Mouse (Mus musculus) embryo, embryonic 11.5 days (tissue): ENCODE data around the gene Nebl.

Experiments
- DNase-seq: peaks from one replicate; pipeline ENCODE4 v3.0.0-alpha.2; 2012; ENCODE audit warnings: low read depth, low spot score

Gene Nebl

DNA sequence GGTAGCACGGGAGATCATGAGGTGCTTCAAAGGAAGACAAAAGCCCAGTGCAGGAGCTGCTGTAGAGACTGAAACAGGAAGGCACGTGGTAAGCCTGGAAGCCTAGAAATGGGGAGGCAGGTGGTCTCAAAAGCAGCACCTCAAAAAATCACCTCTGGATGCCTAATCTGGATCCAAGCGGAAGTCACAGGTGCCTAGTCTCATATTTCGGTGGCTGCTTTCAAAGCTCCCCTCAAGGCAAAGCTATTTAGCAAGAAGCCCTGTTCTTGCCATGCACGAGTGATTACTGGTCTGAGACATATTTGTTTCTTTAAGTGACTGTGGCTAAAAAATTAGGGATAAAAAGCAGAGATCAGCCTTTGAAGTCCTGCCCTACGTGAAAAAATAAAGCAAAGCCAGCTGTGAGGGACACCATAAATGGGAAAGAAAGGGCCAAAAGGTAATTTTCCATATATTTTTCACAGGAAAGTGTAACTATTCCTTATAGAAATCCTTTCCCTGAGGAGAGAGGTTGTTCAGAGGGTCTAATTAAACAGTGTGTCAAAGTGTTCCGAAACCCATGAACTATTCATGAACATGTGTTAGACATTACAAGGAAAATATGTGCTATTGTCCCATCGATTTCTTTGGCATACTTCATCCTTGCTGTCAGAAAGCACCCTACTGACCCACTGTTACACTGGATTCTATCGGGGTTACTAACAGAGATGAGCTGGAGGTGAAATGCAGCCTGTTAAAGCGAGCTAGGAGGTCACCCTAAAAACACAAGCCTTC lies 206.9 kb downstream of the Nebl start:
- no peak for DNase-seq

DNA sequence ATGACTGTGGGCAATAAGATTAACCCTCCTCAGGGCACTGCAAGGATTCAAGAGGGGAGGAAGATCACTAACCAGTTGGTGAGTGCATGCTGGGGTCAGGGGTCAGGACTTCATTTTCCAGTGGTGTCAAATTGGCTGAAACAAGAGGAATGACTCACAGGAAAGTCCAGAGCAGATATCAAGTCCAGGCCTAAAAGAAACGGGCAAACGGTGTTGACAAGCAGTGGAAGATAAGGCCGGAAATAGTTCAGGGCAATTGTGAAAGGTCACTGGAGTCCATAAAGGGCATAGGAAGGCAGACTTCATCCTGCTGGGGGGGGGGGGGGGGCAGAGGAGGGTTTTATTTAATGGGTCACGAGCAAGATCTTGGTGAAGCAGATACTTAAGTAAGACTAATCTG lies 207.5 kb downstream of the Nebl start:
- no peak for DNase-seq

DNA sequence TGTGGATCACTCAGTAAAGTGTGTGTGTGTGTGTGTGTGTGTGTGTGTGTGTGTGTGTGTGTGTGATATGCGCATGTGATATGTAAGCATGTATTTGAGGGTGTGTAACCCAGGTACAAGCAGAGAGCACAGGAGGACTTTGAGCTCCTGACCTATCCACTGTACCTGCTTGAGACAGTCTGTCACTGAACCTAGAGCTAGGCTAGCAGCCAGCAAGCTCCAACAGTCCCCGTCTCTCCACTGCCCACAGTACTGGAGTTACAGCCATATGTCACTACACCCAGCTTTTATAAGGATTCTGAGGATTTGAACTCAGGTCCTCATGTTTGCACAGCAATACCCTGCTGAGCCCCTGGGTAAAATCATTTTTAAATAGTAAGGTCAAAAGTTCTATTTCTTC lies 215.6 kb downstream of the Nebl start:
- DNase-seq, result no peak

DNA sequence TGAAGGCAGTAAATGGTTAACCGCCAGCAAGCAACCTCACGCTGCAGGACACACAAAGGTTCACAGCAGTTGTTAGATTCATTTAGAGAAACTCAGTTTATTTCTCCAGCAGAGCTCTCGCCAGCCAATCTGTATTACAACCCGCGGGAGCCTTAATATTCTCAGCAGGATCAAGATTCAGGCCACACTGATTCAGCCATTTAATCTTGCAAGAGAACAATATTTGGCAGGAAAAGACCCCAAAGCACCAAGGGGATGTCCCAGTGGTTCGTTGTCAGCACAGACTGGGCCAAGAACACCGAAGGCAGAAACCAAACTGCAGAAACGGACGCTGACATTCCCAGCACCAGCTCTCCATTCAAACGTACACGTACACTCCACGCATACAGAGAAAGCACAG lies 216.5 kb downstream of the Nebl start:
- no peak for DNase-seq

DNA sequence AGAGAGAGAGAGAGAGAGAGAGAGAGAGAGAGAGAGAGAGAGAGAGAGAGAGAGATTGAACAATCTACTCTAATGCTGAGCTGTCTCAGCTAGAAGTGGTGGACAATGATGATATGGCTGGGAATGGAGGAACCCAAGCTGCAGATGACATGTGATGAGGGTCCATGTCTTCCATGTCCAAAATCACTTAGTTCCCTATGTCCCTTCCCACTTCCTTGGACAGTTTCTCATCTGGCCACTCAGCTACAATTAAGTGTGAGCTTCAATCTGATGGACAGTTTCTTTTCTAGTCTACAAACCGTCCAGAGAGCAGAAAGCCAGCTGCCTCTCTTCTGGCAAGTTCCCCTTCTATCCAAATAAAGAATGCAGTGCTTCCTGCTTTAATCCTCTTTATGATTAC lies 221.3 kb downstream of the Nebl start:
- no peak for DNase-seq

DNA sequence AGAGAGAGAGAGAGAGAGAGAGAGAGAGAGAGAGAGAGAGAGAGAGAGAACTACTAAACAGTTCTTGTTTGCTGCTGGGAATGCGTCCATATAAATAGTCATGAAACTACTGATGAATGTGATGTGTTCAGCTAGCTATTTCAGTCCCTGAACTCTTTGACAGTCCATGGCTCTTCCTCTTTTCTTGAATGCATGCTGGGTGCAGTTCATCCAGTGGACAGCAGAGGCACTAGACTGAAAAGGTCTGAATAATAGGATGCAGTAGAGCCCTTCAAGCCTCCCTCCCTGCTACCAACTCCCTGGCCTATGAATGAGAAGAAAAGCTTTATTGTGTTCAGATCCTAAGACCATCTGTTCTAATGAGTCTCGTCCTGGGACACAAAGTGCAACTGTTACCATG lies 223.9 kb downstream of the Nebl start:
- no peak for DNase-seq

DNA sequence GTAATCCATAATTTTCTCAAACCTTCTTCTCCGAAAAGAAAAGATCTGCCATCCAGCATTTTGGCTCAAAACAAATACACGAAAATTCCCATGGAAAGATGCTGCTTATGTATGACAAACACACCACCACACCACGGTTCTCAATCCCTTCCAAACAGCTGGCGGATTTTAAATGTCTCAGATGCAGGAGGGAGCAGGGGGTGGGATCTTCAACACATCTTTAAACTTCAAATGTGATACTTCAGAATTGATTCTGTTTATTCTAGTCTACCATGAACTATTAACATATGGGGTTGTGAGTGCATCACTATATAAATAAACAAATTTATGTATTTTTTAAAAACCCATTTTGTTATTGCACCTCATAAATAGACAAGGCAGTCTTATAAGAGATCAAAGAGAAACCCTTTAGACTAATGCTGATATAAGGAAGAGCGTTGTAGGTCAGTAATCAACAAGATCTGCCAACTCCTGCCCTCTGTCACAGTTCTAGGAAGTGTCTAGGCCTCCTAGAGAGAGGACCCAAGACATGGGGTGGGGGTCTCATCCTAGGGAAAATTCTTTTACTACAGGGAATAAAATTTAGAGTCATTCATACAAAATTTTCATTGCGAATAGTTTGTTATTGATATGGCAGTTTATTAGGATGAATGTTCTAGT lies 227.0 kb downstream of the Nebl start:
- no peak for DNase-seq

DNA sequence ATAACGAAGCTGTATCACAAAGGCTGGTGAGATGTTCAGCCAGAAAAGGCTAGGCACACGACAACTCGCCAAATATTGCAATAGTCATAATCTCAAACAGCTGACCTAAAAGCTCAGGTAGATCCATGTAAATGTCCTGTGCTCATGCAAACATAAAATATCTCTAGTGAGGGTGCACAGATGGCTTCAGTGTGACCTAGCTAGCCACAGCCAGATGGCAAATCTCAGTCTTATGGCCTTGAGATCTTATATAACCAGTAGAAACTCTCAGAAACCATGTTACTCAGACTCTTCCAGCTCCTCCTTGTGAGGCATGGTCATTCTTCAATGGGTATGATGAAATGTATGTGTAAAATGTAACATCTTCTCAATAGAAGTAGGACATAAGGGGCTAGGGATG lies 230.2 kb downstream of the Nebl start:
- DNase-seq, result no peak

DNA sequence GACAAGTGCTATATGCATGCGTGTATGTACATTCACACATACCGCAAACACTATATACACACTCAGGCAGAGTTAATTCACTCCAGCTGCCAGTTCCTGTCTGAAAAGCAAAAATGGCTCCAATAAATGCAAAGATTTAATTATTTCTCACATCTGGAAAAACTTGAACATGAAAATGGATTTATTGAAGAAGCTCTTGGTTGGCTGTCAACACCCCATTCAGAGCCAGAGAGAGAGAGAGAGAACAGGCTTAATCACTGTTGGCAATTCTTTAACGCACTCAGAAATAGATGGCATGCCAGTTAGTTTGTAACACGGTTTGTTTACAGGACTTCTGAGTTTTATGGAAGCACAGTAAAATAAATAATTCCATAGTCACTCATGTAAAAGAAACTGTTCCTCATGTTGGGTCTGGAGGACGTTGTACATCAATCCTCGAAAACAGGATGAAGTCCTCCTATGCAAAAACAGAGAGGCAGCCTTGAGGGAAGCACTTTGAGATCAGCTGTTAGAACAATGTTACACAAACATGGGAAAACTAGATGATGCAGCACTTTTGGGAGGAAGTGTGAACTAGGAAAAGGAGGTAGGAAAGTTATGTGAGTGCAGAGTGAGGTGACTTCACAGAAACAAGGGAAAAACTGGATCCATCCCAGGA lies 265.6 kb downstream of the Nebl start:
- no peak for DNase-seq

DNA sequence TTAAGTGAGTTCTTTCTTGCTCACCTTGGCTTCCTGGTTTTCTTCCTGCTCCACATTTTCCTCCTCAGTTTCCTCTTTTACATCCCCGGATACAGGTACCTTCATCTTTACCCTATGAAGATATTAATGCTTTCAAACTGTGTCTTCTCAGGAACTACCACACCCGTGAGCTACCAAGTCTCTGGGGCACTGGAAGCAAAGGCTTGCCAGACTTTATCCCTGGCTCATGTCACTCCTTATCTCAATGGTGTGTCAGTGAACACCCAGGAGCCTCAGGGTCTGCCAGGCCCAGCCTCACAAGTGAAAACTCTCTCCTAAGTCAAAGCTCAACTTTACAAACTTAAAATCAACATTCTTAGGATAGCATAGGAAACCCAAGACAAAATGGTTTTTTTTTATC lies 270.8 kb downstream of the Nebl start:
- DNase-seq, result no peak

DNA sequence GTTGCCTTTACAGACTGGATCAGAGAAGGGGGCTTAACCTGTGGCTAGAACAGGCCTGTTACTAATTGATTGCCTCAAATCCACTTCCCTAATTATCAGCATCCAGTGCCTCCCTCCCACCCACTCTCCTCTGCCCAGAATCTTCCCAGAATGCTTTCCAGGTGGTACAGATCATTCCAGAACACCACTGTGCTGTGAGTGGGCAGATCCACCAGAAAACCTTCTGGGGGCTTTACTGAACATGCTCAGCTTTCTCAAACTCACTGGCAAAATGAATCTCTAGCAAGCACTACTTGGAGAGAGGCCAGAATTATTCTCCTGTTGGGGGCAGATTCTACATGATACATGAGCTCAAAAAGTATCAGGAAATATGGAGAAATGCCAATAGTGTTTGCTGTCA lies 277.6 kb downstream of the Nebl start:
- DNase-seq, result no peak

DNA sequence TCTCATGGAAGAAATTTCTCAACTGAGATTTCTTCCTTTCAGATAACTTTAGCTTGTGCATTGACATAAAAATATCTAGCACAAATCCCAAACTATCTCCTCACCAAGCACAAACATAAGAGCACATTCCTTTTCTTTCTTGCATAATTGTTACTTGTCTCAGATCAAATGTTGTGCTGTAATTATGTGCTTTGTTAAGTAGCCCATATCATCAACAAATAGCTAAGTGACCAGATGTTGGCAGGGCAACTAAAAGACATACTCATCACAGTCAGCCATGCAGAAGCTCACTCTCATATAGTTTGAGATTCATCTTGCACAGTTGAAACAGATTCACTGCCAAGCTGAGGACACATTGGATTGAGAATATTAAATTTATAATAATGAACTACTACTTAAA lies 282.9 kb downstream of the Nebl start:
- DNase-seq, result no peak

DNA sequence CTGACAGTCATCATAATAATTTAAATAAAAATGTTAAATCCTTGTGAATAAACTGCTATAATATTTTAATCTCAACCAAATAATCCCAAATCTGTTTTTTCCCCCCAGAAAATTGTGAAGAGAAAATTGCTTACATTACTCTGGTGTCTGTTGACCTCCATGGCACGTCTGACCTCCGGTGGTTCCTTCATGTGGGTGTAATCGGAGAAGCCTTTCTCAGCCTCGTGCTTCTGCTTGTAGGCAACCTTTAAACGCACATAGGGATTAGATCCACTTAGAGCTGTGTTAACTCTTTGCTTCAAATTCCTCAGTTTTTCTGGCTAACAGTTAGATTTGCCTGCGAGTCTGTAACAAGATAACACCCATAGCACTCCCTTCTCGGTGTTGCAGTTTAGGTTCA lies 287.7 kb downstream of the Nebl start:
- peak; percentile 7 for DNase-seq

DNA sequence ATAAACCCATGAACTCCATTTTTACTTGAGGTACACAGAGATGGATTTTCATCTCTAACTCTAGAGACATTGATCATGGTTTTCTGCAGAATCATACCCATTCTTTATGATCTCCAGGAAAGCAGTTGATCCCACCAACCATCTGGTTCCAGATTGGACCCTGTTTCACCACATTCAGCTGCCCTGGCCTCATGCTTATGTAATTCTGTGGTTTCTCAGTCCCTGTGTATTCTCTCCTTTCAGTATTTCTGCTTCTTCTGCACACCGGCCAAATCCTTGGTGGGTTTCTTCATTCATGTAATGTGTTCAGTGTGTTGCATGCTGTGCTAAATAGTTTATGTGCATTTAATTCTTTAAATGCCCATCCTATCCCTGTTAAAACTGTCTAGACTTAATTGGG lies 292.9 kb downstream of the Nebl start:
- no peak for DNase-seq

DNA sequence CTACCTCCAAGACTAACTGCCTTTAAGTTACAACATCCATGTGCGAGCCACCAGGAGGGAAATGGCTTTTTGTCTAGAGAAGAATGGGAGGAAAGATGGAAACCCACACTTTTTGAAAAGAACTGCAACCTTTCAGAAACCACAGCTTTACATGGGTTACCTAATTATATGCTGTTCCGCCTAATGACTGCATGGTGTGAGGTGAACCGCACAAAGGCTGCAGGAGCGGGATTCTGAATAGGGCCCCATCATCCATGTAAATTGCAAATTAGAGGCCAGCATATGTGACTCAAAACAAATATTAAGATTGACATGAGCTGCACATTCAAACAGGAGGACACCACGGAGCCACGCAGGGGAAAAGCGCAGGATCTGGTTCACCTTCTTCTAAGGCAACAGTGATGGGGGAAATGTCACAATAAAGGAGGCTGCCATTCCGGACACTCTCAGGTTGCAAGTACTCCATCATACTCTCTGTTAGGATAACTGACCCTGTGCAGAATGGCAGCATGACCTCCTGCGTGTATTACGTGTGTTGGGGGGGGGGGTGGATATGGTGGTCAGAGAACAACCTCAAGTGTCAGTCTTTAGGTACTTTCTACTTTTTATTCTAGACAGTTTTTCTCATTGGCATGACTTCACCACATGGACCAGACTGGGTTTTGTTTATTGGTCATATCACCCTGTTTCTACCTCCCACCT lies 294.4 kb downstream of the Nebl start:
- DNase-seq, result no peak

DNA sequence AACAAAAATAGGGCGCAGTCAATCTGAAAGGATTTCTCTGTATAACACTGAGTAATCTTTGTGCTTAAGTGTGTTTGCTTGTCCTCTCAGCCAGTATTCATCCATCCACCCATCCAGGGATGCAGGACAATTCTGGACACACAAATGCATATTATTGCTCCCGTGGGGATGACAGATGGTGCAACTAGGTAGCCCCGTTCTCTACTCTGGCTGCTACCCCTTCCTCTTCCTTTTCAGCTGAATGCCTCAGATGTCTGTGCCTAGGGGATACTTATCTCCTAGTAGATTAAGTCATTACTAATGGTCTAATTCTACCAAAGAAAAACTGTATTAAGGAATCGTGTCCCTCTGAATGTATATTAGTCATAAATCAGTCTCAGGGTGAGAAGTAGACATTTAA lies 296.0 kb downstream of the Nebl start:
- no peak for DNase-seq

DNA sequence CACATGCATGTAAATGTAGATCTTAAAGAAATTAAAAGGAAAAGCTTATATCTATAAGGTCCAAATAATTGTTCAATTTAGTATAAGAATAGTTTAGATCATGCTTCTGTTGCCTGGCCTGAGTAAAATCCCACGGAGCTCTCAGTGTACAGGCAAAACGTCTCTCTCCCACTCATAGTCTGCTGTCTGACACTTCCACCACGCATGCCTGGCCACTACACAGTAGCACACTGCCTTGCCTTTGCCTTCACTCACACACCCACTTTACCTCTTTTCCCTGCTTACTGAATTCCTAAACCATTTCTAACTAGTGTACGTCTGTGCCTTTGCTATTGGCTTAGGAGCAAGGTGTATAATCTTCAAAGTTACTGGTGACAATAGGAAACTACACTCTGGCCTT lies 302.2 kb downstream of the Nebl start:
- no peak for DNase-seq

DNA sequence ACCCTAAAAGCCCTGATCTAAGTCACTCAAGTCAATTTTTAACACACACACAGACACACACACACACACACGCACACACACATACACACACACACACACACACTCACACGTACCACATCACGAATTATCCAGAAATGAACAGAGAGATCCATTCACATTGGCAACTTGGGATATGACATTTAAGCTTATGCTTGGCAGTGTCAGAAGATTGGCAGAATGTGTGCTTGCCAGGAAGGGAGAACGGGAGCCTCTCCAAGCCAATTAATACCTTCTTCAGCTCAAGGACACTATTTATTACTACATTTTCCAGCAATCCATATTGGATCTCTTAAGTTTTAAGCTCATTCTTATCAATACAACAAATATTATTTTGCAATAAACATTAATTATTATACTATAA lies 303.1 kb downstream of the Nebl start:
- no peak for DNase-seq

DNA sequence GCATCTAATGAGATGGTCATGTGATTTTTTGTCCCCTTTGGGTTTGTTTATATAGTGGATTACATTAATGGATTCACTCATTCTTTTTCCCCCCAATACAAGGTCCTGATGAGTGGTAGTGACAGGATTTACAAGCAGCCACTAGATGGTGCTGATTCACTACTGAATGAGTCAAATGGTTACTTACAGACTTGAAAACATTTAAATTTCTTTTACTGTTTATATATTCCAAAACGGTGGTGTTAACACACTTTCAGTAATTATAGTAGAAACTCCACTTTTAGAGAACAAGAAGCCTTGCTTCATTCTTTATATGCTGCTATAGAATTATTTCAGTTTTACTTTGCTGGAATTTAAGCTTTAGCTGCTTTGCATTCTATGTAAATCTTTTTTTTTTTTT lies 308.3 kb downstream of the Nebl start:
- DNase-seq, result peak; percentile 50

DNA sequence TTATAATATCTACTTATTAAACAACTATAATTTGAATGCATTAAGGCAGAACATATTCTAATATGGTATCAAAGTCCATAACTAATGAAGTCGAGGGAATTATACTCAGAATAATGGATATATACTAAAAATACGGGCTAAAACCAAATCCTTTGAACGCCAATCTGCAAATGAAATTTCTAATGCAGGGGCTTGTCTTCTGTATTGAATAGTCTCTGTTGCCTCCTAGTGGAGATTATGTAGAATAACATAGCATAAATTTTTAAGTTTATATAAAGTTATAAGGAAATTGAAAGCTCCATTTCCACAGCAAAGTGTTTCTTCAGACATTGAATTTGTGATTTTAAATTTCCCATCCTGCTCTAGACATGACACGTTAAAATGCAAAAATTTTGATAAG lies 315.9 kb downstream of the Nebl start:
- no peak for DNase-seq

DNA sequence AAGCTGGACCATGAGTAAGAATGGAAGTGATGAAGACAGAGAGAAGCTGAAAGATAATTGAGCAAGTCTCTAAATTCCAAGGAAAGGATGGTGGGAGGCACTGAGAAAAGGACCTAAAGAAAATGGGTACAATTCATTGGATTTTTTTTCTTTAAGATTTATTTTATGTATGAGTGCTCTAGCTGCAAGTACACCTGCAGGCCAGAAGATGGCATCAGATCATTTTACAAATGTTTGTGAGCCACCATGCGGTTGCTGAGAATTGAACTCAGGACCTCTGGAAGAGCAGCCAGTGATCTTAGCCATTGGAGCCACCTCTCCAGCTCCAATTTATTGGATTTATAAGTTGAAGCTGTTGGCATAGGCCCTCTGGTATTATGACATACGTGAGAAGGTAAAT lies 316.9 kb downstream of the Nebl start:
- no peak for DNase-seq

DNA sequence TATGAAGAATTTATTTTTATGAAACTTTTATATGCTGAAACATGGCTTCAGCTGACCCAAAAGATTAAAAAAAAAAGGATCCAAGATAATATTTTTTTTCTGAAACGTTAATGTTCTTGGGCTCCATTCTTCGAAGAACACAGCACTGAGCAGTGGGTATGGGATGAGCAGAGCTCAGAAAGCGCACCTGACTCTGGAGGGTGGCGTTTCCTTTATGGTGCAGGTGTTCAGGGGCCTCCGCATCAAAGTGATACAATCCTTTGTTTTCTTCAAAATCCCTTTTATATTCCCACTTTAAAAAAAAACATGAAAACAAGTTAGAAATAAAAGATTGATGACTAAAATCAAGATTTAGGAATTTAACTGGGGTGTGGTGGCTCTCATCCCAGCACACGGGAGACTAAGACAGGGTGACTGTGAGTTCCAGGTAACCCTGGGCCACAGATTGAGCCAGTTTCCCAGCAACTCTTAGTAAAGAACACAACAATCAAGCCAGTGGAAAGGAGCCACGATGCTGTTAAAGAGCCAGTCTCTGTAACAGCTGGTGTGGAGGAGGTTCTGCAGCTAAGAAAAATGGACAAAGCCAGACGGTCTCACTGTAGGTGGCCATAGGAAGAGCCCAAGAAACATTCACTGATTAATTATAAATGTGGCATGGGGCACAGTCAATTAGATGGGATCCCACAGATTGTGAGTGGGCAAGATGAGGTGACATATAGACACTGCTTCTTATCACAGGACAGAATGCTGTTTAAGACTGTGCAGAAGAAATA lies 317.6 kb downstream of the Nebl start:
- no peak for DNase-seq
